Mouse (Mus musculus) stomach, postnatal 0 days (tissue): ENCODE results near the gene Prps1l3. TPM values are rescaled to one million over a fixed set of nuclear protein-coding genes. Genes with fewer than 3 reads are reported as not detected.

ENCODE experiments used
- ATAC-seq: fragments of 200-750 bp; cut with Nextera tagmentation; 2 replicates; pipeline ENCODE4 v1.8.0; 2017; ENCODE audit not compliant: low FRiP score, low TSS enrichment
- DNase-seq: peaks from one replicate; pipeline ENCODE4 v3.0.0-alpha.2; 2016; ENCODE audit warnings: low spot score
- H3K27ac ChIP-seq: fragments of 300-500 bp; sonication (generic); replicated peaks from 2 replicates; pipeline ENCODE4 v1.5.1; 2014; ENCODE audit warnings: mild to moderate bottlenecking, control low read depth
- H3K27me3 ChIP-seq: fragments of 300-500 bp; sonication (generic); 2 replicates; pipeline ENCODE4 v1.6.1; 2014; ENCODE audit warnings: low read length; ENCODE audit not compliant: control insufficient read depth, insufficient read depth
- H3K36me3 ChIP-seq: fragments of 300-500 bp; sonication (generic); 2 replicates; pipeline ENCODE4 v1.6.1; 2014; ENCODE audit warnings: low read length, mixed read lengths; ENCODE audit not compliant: control insufficient read depth, insufficient read depth
- H3K4me1 ChIP-seq: fragments of 300-500 bp; sonication (generic); replicated peaks from 2 replicates; pipeline ENCODE4 v1.6.1; 2014; ENCODE audit warnings: antibody characterized with exemption; ENCODE audit not compliant: control insufficient read depth, insufficient read depth
- H3K4me2 ChIP-seq: fragments of 300-500 bp; sonication (generic); replicated peaks from 2 replicates; pipeline ENCODE4 v1.6.1; 2014; ENCODE audit warnings: low read depth, mild to moderate bottlenecking, control low read depth, moderate library complexity
- H3K4me3 ChIP-seq: fragments of 300-500 bp; sonication (generic); 2 replicates; pipeline ENCODE4 v1.5.1; 2014; ENCODE audit warnings: low read depth, low read length, control low read depth
- H3K9ac ChIP-seq: fragments of 300-500 bp; sonication (generic); 2 replicates; pipeline ENCODE4 v1.6.1; 2014; ENCODE audit warnings: mild to moderate bottlenecking, low read length, control low read depth, mixed read lengths
- H3K9me3 ChIP-seq: fragments of 300-500 bp; sonication (generic); 2 replicates; pipeline ENCODE4 v1.6.1; 2016; ENCODE audit warnings: low read length; ENCODE audit not compliant: control insufficient read depth
- CTCF ChIP-seq: IDR thresholded peaks from 2 replicates; pipeline ENCODE4 v1.5.1; 2016; ENCODE audit warnings: antibody characterized with exemption, low read depth, mild to moderate bottlenecking, moderate library complexity
- EP300 ChIP-seq: optimal IDR thresholded peaks from 2 replicates; pipeline ENCODE3; 2016; ENCODE audit warnings: antibody characterized with exemption
- WGBS: fragments of 180-500 bp; shearing (Covaris S2); extraction: QIAGEN DNeasy Blood & Tissue Kit; methylation state at CpG from one replicate; pipeline ENCODE4 v1.1.7; 2014; 5-methylcytosine and 5-hydroxymethylcytosine counted together
- polyA plus RNA-seq: library from polyadenylated mRNA; unstranded; fragments of >200 nt; fragmentation: Nextera tagmentation; extraction: Ambion mirVana; gene quantifications from 2 replicates; pipeline ENCODE4 v1.2.1, GENCODE M21; 2015

Prps1l3 gene
- polyA plus RNA-seq, result 24.0 TPM in 2 replicates

- H3K36me3 ChIP-seq, result no peaks in the 10 kb centered on the region
- under 1% methylated on average over 48 of the region's 58 CpGs for WGBS
- peak; percentile 97 for DNase-seq
- H3K9ac ChIP-seq, result peak within 1 kb of the TSS; percentile 83
- H3K9me3 ChIP-seq, result no peaks in the 10 kb centered on the region
- H3K27me3 ChIP-seq, result no peaks in the 10 kb centered on the region
- TF ChIP-seq CTCF (peak; percentile 36), EP300 (no peak)
- H3K4me1 ChIP-seq, result no peaks in the 10 kb centered on the region; the same call in 1 of the 2 replicates
- H3K4me3 ChIP-seq, result peak within 1 kb of the TSS; percentile 71
- ATAC-seq, result peak; percentile 97
- H3K4me2 ChIP-seq, result peak within 1 kb of the TSS; percentile 79
- peak within 1 kb of the TSS; percentile 93 for H3K27ac ChIP-seq
Measured at GRCm38 (mm10) chr12:57230192-57230706, at the start of gene Prps1l3, which contains the start of gene Mipol1. Gene Prps1l3, plus strand, starts transcription at chr12:57230412. Gene Mipol1, plus strand, starts transcription at chr12:57230427.

- H3K36me3 ChIP-seq, result no peaks in the 10 kb centered on the region
- no peak overlapping the region for H3K4me3 ChIP-seq
- TF ChIP-seq CTCF (peak; percentile 60), EP300 (no peak)
- no peak overlapping the region for H3K4me2 ChIP-seq
- 46% methylated on average over 2 of the region's 2 CpGs for WGBS
- no peaks in the 10 kb centered on the region for H3K27me3 ChIP-seq
- no peak for DNase-seq
- no peak overlapping the region for H3K9ac ChIP-seq
- no peaks in the 10 kb centered on the region for H3K4me1 ChIP-seq
- no peaks in the 10 kb centered on the region for H3K9me3 ChIP-seq
- no peak for ATAC-seq
- H3K27ac ChIP-seq, result no peak overlapping the region
Measured at GRCm38 (mm10) chr12:57184401-57185147, 45.6 kb upstream of the Prps1l3 start.

GRCm38 (mm10) chr12:57185475-57185874, 44.7 kb upstream of the Prps1l3 start:
- Histone ChIP-seq H3K4me1 (no peaks in the 10 kb centered on the region), H3K4me2 (no peak overlapping the region), H3K27me3 (no peaks in the 10 kb centered on the region), H3K4me3 (no peak overlapping the region), H3K36me3 (no peaks in the 10 kb centered on the region), H3K27ac (no peak overlapping the region), H3K9me3 (no peaks in the 10 kb centered on the region), H3K9ac (no peak overlapping the region)
- DNase-seq (no peak), ATAC-seq (no peak)
- TF ChIP-seq CTCF (peak; percentile 76), EP300 (no peak)
- WGBS, result 3% methylated on average over 1 of the region's 1 CpGs

GRCm38 (mm10) chr12:57186126-57186525, 44.1 kb upstream of the Prps1l3 start:
- no peak for ATAC-seq
- 62% methylated on average over 2 of the region's 2 CpGs for WGBS

GRCm38 (mm10) chr12:57187032-57187431, 43.2 kb upstream of the Prps1l3 start:
- Histone ChIP-seq H3K4me3 (no peak overlapping the region), H3K4me2 (no peak overlapping the region), H3K4me1 (no peaks in the 10 kb centered on the region), H3K9me3 (no peaks in the 10 kb centered on the region), H3K27me3 (no peaks in the 10 kb centered on the region), H3K9ac (no peak overlapping the region), H3K36me3 (no peaks in the 10 kb centered on the region), H3K27ac (no peak overlapping the region)
- no peak for DNase-seq
- TF ChIP-seq CTCF (no peak), EP300 (no peak)
- 64% methylated on average over 4 of the region's 4 CpGs for WGBS
- ATAC-seq, result no peak

More at GRCm38 (mm10) chr12:57186126-57186525, 44.1 kb upstream of the Prps1l3 start:
- H3K27ac ChIP-seq, result no peak overlapping the region
- H3K36me3 ChIP-seq, result no peaks in the 10 kb centered on the region
- H3K9ac ChIP-seq, result no peak overlapping the region
- no peaks in the 10 kb centered on the region for H3K4me1 ChIP-seq
- no peaks in the 10 kb centered on the region for H3K27me3 ChIP-seq
- no peaks in the 10 kb centered on the region for H3K9me3 ChIP-seq
- DNase-seq, result no peak
- no peak overlapping the region for H3K4me3 ChIP-seq
- TF ChIP-seq CTCF, result no peak
- TF ChIP-seq EP300, result no peak
- no peak overlapping the region for H3K4me2 ChIP-seq

GRCm38 (mm10) chr12:57194609-57195008, 35.6 kb upstream of the Prps1l3 start:
- 20% methylated on average over 3 of the region's 3 CpGs for WGBS
- no peaks in the 10 kb centered on the region for H3K36me3 ChIP-seq
- TF ChIP-seq EP300 (no peak), CTCF (peak; percentile 69)
- H3K27me3 ChIP-seq, result no peaks in the 10 kb centered on the region
- no peak overlapping the region for H3K9ac ChIP-seq
- ATAC-seq (no peak), DNase-seq (no peak)
- H3K4me1 ChIP-seq, result no peaks in the 10 kb centered on the region
- no peak overlapping the region for H3K27ac ChIP-seq
- H3K4me2 ChIP-seq, result no peak overlapping the region
- no peaks in the 10 kb centered on the region for H3K9me3 ChIP-seq
- no peak overlapping the region for H3K4me3 ChIP-seq
